Mouse (Mus musculus) adrenal gland, adult 18-20 months (tissue): ENCODE measurements around the gene Ctnnal1. TPM values are rescaled to one million over a fixed set of nuclear protein-coding genes. Genes with fewer than 3 reads are reported as not detected.

Experiments
- DNase-seq, 2 experiments: peaks; one replicate each; pipeline ENCODE4 v3.0.0; 2021 to 2022; ENCODE audit warnings: low spot score in 2 of 2
- microRNA-seq, 2 experiments: library from miRNA; unstranded; fragments of <30 nt; microRNA quantifications; one replicate each; pipeline ENCODE4 v1.2.0; 2021; ENCODE audit warnings: borderline number of aligned reads in 2 of 2
- total RNA-seq, 2 experiments: library from RNA; stranded (reverse); gene quantifications; 1 replicate in 1 of 2; 2 replicates in 1 of 2; pipeline ENCODE4 v1.2.3; 2021

Ctnnal1 gene
- total RNA-seq, 2 experiments from 2014 or later, result 9.8 to 20.7 TPM

DNA sequence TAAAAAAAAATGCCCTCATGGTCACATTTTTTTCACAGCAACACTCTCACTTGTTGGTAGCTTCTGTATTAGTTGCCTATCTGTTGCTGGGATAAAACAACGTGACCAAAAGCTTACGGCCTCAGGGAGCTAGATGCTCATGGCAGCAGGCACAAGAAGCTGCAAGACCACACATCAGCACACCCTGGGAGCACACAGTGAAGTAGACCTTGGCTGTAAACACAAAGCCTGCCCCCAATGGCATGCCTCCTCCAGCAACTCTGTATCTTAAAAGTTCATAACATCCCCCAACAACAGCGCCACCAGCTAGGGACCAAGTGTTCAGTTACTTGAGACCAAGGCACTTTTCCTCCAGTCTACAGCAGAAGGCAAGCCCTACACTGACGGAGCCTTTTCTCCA lies 55.9 kb downstream of the Ctnnal1 start:
- no peak for DNase-seq

- no peak for DNase-seq
Measured at GRCm38 (mm10) chr4:56802669-56803150, 62.3 kb downstream of the Ctnnal1 start.

- peak; percentile 99 for DNase-seq
Measured at GRCm38 (mm10) chr4:56801907-56802668, 62.9 kb downstream of the Ctnnal1 start, which contains the start of the genes Elp1 and Fam206a. TSS of gene Elp1 (minus strand) at chr4:56802331. TSS of gene Fam206a (plus strand) at chr4:56802345.

GRCm38 (mm10) chr4:56791373-56791772 lies 73.6 kb downstream of the Ctnnal1 start:
- no peak for DNase-seq

- DNase-seq, result no peak
Measured at GRCm38 (mm10) chr4:56771065-56771464, 93.9 kb downstream of the Ctnnal1 start.

GRCm38 (mm10) chr4:56768913-56769312 lies 96.1 kb downstream of the Ctnnal1 start:
- no peak for DNase-seq

DNA sequence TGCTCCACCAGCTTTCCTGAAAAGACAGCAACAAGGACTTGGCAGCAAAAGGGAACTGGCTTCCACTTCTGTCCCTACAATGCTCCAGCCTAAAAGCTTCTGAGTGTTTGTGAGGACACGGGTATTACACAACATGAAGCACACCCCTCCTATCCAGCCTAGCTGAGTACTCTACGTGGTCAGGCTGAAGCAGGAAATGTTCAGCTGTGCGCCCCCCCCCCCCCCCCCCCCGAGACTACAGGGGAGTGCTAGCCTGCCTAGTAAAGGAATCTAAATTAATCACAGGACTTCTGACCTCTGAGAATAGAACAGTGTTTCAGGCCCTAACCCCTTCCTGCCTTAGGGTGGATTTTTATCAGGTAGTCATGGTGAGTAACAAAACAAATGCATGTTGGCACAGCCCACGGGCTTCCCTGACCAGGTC lies 97.1 kb downstream of the Ctnnal1 start:
- no peak for DNase-seq

Small RNA genes within 50 kb of the gene (microRNA-seq; reads per million reads assigned to microRNA genes)
- gene Mir32, result 44.4 to 45.9 reads per million in 2 experiments

Other genes starting within 250 kb of the Ctnnal1 start
- gene Gm26657, start 125.1 kb downstream of the Ctnnal1 start, total RNA-seq, result not detected
- under 1 TPM in 1 of 2 experiments, not detected in 1; 0.19 TPM for gene Actl7b, start 123.7 kb downstream of the Ctnnal1 start, total RNA-seq
- not detected for gene Actl7a, start 121.8 kb downstream of the Ctnnal1 start, total RNA-seq
- 10 to 100 TPM; 21.7 to 31.1 TPM for gene Elp1, start 62.9 kb downstream of the Ctnnal1 start, total RNA-seq
- 10 to 100 TPM; 11.0 to 12.2 TPM for gene Fam206a, start 62.8 kb downstream of the Ctnnal1 start, total RNA-seq
- gene Tmem245, start 82.2 kb upstream of the Ctnnal1 start, total RNA-seq, result 10 to 100 TPM; 35.7 to 46.8 TPM
- gene Frrs1l, start 125.2 kb upstream of the Ctnnal1 start, total RNA-seq, result 1 to 10 TPM in 1 of 2 experiments, under 1 TPM in 1; 0.51 to 1.2 TPM